Mouse (Mus musculus) hindbrain, postnatal 0 days (tissue): ENCODE measurements around the gene Ate1. TPM values are rescaled to one million over a fixed set of nuclear protein-coding genes. Genes with fewer than 3 reads are reported as not detected.

Experiments used
- ATAC-seq: fragments of 200-750 bp; cut with Nextera tagmentation; 2 replicates; pipeline ENCODE4 v1.8.0; 2017; ENCODE audit warnings: mild to moderate bottlenecking, moderate TSS enrichment, moderate library complexity
- DNase-seq: peaks from one replicate; pipeline ENCODE4 v3.0.0-alpha.2; 2015; ENCODE audit warnings: low spot score
- H3K27ac ChIP-seq: fragments of 300-500 bp; sonication (generic); 2 replicates; pipeline ENCODE4 v1.5.1; 2014; ENCODE audit warnings: mild to moderate bottlenecking
- H3K27me3 ChIP-seq: fragments of 300-500 bp; sonication (generic); 2 replicates; pipeline ENCODE4 v1.6.1; 2014; ENCODE audit warnings: low read length, mixed read lengths; ENCODE audit not compliant: insufficient read depth
- H3K36me3 ChIP-seq: fragments of 300-500 bp; sonication (generic); 2 replicates; pipeline ENCODE4 v1.6.1; 2014; ENCODE audit warnings: low read length, mixed read lengths; ENCODE audit not compliant: insufficient read depth
- H3K4me1 ChIP-seq: fragments of 300-500 bp; sonication (generic); 2 replicates; pipeline ENCODE4 v1.6.1; 2014; ENCODE audit warnings: antibody characterized with exemption, low read length, mixed read lengths; ENCODE audit not compliant: insufficient read depth
- H3K4me2 ChIP-seq: fragments of 300-500 bp; sonication (generic); 2 replicates; pipeline ENCODE4 v1.6.1; 2014; ENCODE audit warnings: low read depth, mild to moderate bottlenecking, low read length, moderate library complexity, mixed read lengths
- H3K4me3 ChIP-seq: fragments of 300-500 bp; sonication (generic); 2 replicates; pipeline ENCODE4 v1.5.1; 2014; ENCODE audit warnings: low read length
- H3K9ac ChIP-seq: fragments of 300-500 bp; sonication (generic); replicated peaks from 2 replicates; pipeline ENCODE4 v1.6.1; 2014; ENCODE audit warnings: mild to moderate bottlenecking, low read length, moderate library complexity, mixed read lengths
- H3K9me3 ChIP-seq: fragments of 300-500 bp; sonication (generic); 2 replicates; pipeline ENCODE4 v1.6.1; 2016; ENCODE audit warnings: low read length, mixed read lengths
- CTCF ChIP-seq: IDR thresholded peaks from 2 replicates; pipeline ENCODE4 v1.5.1; 2016; ENCODE audit warnings: antibody characterized with exemption, control low read depth, low read depth
- WGBS: fragments of 180-500 bp; shearing (Covaris S2); extraction: QIAGEN DNeasy Blood & Tissue Kit; methylation state at CpG from one replicate; pipeline ENCODE4 v1.1.7; 2014; 5-methylcytosine and 5-hydroxymethylcytosine counted together
- polyA plus RNA-seq: library from polyadenylated mRNA; unstranded; fragments of >200 nt; fragmentation: Nextera tagmentation; extraction: Ambion mirVana; gene quantifications from 2 replicates; pipeline ENCODE4 v1.2.1, GENCODE M21; 2015
- total RNA-seq: library from RNA; depleted of rRNA; stranded (reverse); fragments of >200 nt; gene quantifications from 2 replicates; pipeline ENCODE4 v1.2.3, GENCODE M21; 2014

Gene Ate1
- total and polyA plus RNA-seq, 2 experiments from 2014 or later, result 48.0 to 116 TPM

GRCm38 (mm10) chr7:130471045-130471444 lies 49.1 kb downstream of the Ate1 start:
- Histone ChIP-seq H3K4me3 (no peak overlapping the region), H3K27ac (no peak overlapping the region), H3K27me3 (no peaks in the 10 kb centered on the region), H3K9ac (no peak overlapping the region), H3K4me1 (no peaks in the 10 kb centered on the region), H3K4me2 (no peak overlapping the region), H3K9me3 (no peaks in the 10 kb centered on the region), H3K36me3 (no peaks in the 10 kb centered on the region)
- DNase-seq (peak; percentile 22), ATAC-seq (no peak)
- TF ChIP-seq CTCF, result no peak
- 21% methylated on average over 6 of the region's 6 CpGs for WGBS

GRCm38 (mm10) chr7:130455587-130456246 lies 64.5 kb downstream of the Ate1 start:
- H3K36me3 ChIP-seq, result peaks cover 2% of the 10 kb centered on the region; the same call in 1 of the 2 replicates
- TF ChIP-seq CTCF, result no peak
- WGBS, result 55% methylated on average over 4 of the region's 4 CpGs
- H3K9me3 ChIP-seq, result no peaks in the 10 kb centered on the region
- H3K4me3 ChIP-seq, result no peak overlapping the region
- H3K9ac ChIP-seq, result no peak overlapping the region
- H3K27me3 ChIP-seq, result no peaks in the 10 kb centered on the region
- peak; percentile 9 for DNase-seq
- no peak for ATAC-seq
- no peak overlapping the region for H3K27ac ChIP-seq
- H3K4me1 ChIP-seq, result no peaks in the 10 kb centered on the region
- no peak overlapping the region for H3K4me2 ChIP-seq

GRCm38 (mm10) chr7:130454226-130454625 lies 65.9 kb downstream of the Ate1 start:
- Histone ChIP-seq H3K27ac (no peak overlapping the region), H3K9me3 (no peaks in the 10 kb centered on the region), H3K36me3 (peaks cover 7% of the 10 kb centered on the region), H3K4me2 (no peak overlapping the region), H3K4me1 (no peaks in the 10 kb centered on the region), H3K27me3 (no peaks in the 10 kb centered on the region), H3K4me3 (no peak overlapping the region), H3K9ac (no peak overlapping the region)
- ATAC-seq (no peak), DNase-seq (no peak)
- no peak for TF ChIP-seq CTCF
- 89% methylated on average over 3 of the region's 3 CpGs for WGBS

GRCm38 (mm10) chr7:130435776-130436175 lies 84.4 kb downstream of the Ate1 start:
- Histone ChIP-seq H3K9ac (no peak overlapping the region), H3K9me3 (no peaks in the 10 kb centered on the region), H3K4me3 (no peak overlapping the region), H3K27ac (no peak overlapping the region), H3K27me3 (no peaks in the 10 kb centered on the region), H3K36me3 (no peaks in the 10 kb centered on the region), H3K4me2 (no peak overlapping the region), H3K4me1 (no peaks in the 10 kb centered on the region)
- ATAC-seq, result no peak
- DNase-seq, result no peak
- WGBS, result 95% methylated on average over 5 of the region's 5 CpGs
- no peak for TF ChIP-seq CTCF

- DNase-seq (no peak), ATAC-seq (no peak)
- Histone ChIP-seq H3K27ac (no peak overlapping the region), H3K4me2 (no peak overlapping the region), H3K36me3 (no peaks in the 10 kb centered on the region), H3K4me3 (no peak overlapping the region), H3K27me3 (no peaks in the 10 kb centered on the region), H3K4me1 (no peaks in the 10 kb centered on the region), H3K9ac (no peak overlapping the region), H3K9me3 (no peaks in the 10 kb centered on the region)
- 89% methylated on average over 2 of the region's 2 CpGs for WGBS
- no peak for TF ChIP-seq CTCF
These were observed 88.0 kb downstream of the Ate1 start for GRCm38 (mm10) chr7:130432141-130432540.

GRCm38 (mm10) chr7:130426586-130426985 lies 93.6 kb downstream of the Ate1 start:
- DNase-seq, result no peak
- no peak for ATAC-seq

GRCm38 (mm10) chr7:130425991-130426390 lies 94.2 kb downstream of the Ate1 start:
- DNase-seq, result no peak

More at GRCm38 (mm10) chr7:130426586-130426985, 93.6 kb downstream of the Ate1 start:
- H3K27me3 ChIP-seq, result no peaks in the 10 kb centered on the region
- no peak overlapping the region for H3K9ac ChIP-seq
- H3K4me2 ChIP-seq, result no peak overlapping the region
- H3K27ac ChIP-seq, result no peak overlapping the region
- no peaks in the 10 kb centered on the region for H3K9me3 ChIP-seq
- no peaks in the 10 kb centered on the region for H3K4me1 ChIP-seq
- no peaks in the 10 kb centered on the region for H3K36me3 ChIP-seq
- TF ChIP-seq CTCF, result no peak
- no peak overlapping the region for H3K4me3 ChIP-seq
- 17% methylated on average over 5 of the region's 5 CpGs for WGBS

More at GRCm38 (mm10) chr7:130425991-130426390, 94.2 kb downstream of the Ate1 start:
- no peaks in the 10 kb centered on the region for H3K9me3 ChIP-seq
- H3K4me3 ChIP-seq, result no peak overlapping the region
- ATAC-seq, result no peak
- H3K9ac ChIP-seq, result no peak overlapping the region
- no peaks in the 10 kb centered on the region for H3K36me3 ChIP-seq
- H3K4me2 ChIP-seq, result no peak overlapping the region
- H3K27ac ChIP-seq, result no peak overlapping the region
- no peaks in the 10 kb centered on the region for H3K4me1 ChIP-seq
- 81% methylated on average over 2 of the region's 2 CpGs for WGBS
- no peak for TF ChIP-seq CTCF
- no peaks in the 10 kb centered on the region for H3K27me3 ChIP-seq
